Mouse (Mus musculus): ENCODE measurements around the gene Enpep. TPM values are rescaled to one million over a fixed set of nuclear protein-coding genes. Genes with fewer than 3 reads are reported as not detected.

The Enpep gene
- polyA plus RNA-seq, 1 experiment from 2014 or later, result 0.43 TPM

- Histone ChIP-seq H3K9me3 (replicated peaks) (no peaks in the 10 kb centered on the region), H3K27me3 (no peaks in the 10 kb centered on the region), H3K9ac (no peak overlapping the region), H3K36me3 (ENCODE audit: poor library complexity, severe bottlenecking) (no peaks in the 10 kb centered on the region), H3K4me1 (no peaks in the 10 kb centered on the region), H3K27ac (no peak overlapping the region), H3K4me2 (no peak overlapping the region), H3K4me3 (no peak overlapping the region)
- no peak for ATAC-seq
Observed at GRCm38 (mm10) chr3:129341066-129341465, 8.5 kb upstream of the Enpep start.

- no peak overlapping the region for H3K27ac ChIP-seq
- H3K36me3 ChIP-seq (ENCODE audit: poor library complexity, severe bottlenecking), result no peaks in the 10 kb centered on the region
- no peak for ATAC-seq
- H3K4me1 ChIP-seq, result no peaks in the 10 kb centered on the region
- H3K9ac ChIP-seq, result no peak overlapping the region
- no peak overlapping the region for H3K4me3 ChIP-seq
- WGBS, result 46% methylated on average over 14 of the region's 14 CpGs
- H3K27me3 ChIP-seq, result no peaks in the 10 kb centered on the region
- no peaks in the 10 kb centered on the region for H3K9me3 ChIP-seq (replicated peaks)
- H3K4me2 ChIP-seq, result no peak overlapping the region
Observed at GRCm38 (mm10) chr3:129338296-129339091, 6.0 kb upstream of the Enpep start.

- Histone ChIP-seq H3K4me1 (no peaks in the 10 kb centered on the region), H3K36me3 (ENCODE audit: poor library complexity, severe bottlenecking) (no peaks in the 10 kb centered on the region), H3K9me3 (replicated peaks) (no peaks in the 10 kb centered on the region), H3K9ac (no peak overlapping the region), H3K4me3 (no peak overlapping the region), H3K27me3 (no peaks in the 10 kb centered on the region), H3K4me2 (no peak overlapping the region), H3K27ac (no peak overlapping the region)
- 80% methylated on average over 7 of the region's 7 CpGs for WGBS
- no peak for ATAC-seq
Observed at GRCm38 (mm10) chr3:129332142-129332541, 378 bp downstream of the Enpep start.

GRCm38 (mm10) chr3:129331427-129331826, 1.1 kb downstream of the Enpep start:
- H3K9me3 ChIP-seq (replicated peaks), result no peaks in the 10 kb centered on the region
- WGBS, result 95% methylated on average over 6 of the region's 6 CpGs
- H3K4me3 ChIP-seq, result no peak overlapping the region
- H3K4me2 ChIP-seq, result no peak overlapping the region
- H3K27me3 ChIP-seq, result no peaks in the 10 kb centered on the region
- no peak overlapping the region for H3K27ac ChIP-seq
- no peaks in the 10 kb centered on the region for H3K4me1 ChIP-seq
- no peak overlapping the region for H3K9ac ChIP-seq
- ATAC-seq, result no peak
- no peaks in the 10 kb centered on the region for H3K36me3 ChIP-seq (ENCODE audit: poor library complexity, severe bottlenecking)

- Histone ChIP-seq H3K4me2 (no peak overlapping the region), H3K4me3 (no peak overlapping the region), H3K4me1 (no peaks in the 10 kb centered on the region), H3K27ac (no peak overlapping the region), H3K36me3 (ENCODE audit: poor library complexity, severe bottlenecking) (no peaks in the 10 kb centered on the region), H3K27me3 (no peaks in the 10 kb centered on the region), H3K9me3 (replicated peaks) (no peaks in the 10 kb centered on the region), H3K9ac (no peak overlapping the region)
- 91% methylated on average over 4 of the region's 4 CpGs for WGBS
- ATAC-seq, result no peak
Observed at GRCm38 (mm10) chr3:129328056-129328455, 4.5 kb downstream of the Enpep start.

- no peak for ATAC-seq
Observed at GRCm38 (mm10) chr3:129321585-129321984, 10.9 kb downstream of the Enpep start.

GRCm38 (mm10) chr3:129317032-129317729, 15.3 kb downstream of the Enpep start:
- Histone ChIP-seq H3K9ac (no peak overlapping the region), H3K27me3 (no peaks in the 10 kb centered on the region), H3K27ac (no peak overlapping the region), H3K9me3 (replicated peaks) (no peaks in the 10 kb centered on the region), H3K36me3 (ENCODE audit: poor library complexity, severe bottlenecking) (no peaks in the 10 kb centered on the region), H3K4me2 (no peak overlapping the region), H3K4me3 (no peak overlapping the region), H3K4me1 (no peaks in the 10 kb centered on the region)
- ATAC-seq, result no peak
- WGBS, result 76% methylated on average over 17 of the region's 17 CpGs

More at GRCm38 (mm10) chr3:129321585-129321984, 10.9 kb downstream of the Enpep start:
- H3K27ac ChIP-seq, result no peak overlapping the region
- H3K4me2 ChIP-seq, result no peak overlapping the region
- no peaks in the 10 kb centered on the region for H3K27me3 ChIP-seq
- no peaks in the 10 kb centered on the region for H3K4me1 ChIP-seq
- no peak overlapping the region for H3K9ac ChIP-seq
- no peaks in the 10 kb centered on the region for H3K9me3 ChIP-seq (replicated peaks)
- H3K36me3 ChIP-seq (ENCODE audit: poor library complexity, severe bottlenecking), result no peaks in the 10 kb centered on the region
- 73% methylated on average over 6 of the region's 6 CpGs for WGBS
- H3K4me3 ChIP-seq, result no peak overlapping the region

GRCm38 (mm10) chr3:129313671-129314415, 18.7 kb downstream of the Enpep start:
- no peaks in the 10 kb centered on the region for H3K27me3 ChIP-seq
- ATAC-seq, result no peak
- no peak overlapping the region for H3K4me2 ChIP-seq
- H3K4me3 ChIP-seq, result no peak overlapping the region
- H3K27ac ChIP-seq, result no peak overlapping the region
- 89% methylated on average over 7 of the region's 7 CpGs for WGBS
- H3K9me3 ChIP-seq (replicated peaks), result no peaks in the 10 kb centered on the region
- H3K9ac ChIP-seq, result no peak overlapping the region
- H3K4me1 ChIP-seq, result no peaks in the 10 kb centered on the region
- no peaks in the 10 kb centered on the region for H3K36me3 ChIP-seq (ENCODE audit: poor library complexity, severe bottlenecking)

GRCm38 (mm10) chr3:129313221-129313620, 19.3 kb downstream of the Enpep start:
- no peak overlapping the region for H3K4me2 ChIP-seq
- ATAC-seq, result no peak
- H3K36me3 ChIP-seq (ENCODE audit: poor library complexity, severe bottlenecking), result no peaks in the 10 kb centered on the region
- H3K9ac ChIP-seq, result no peak overlapping the region
- no peaks in the 10 kb centered on the region for H3K27me3 ChIP-seq
- 82% methylated on average over 2 of the region's 2 CpGs for WGBS
- no peak overlapping the region for H3K27ac ChIP-seq
- no peaks in the 10 kb centered on the region for H3K9me3 ChIP-seq (replicated peaks)
- no peak overlapping the region for H3K4me3 ChIP-seq
- no peaks in the 10 kb centered on the region for H3K4me1 ChIP-seq

GRCm38 (mm10) chr3:129312511-129312910, 20.0 kb downstream of the Enpep start:
- no peak overlapping the region for H3K27ac ChIP-seq
- H3K27me3 ChIP-seq, result no peaks in the 10 kb centered on the region
- no peak overlapping the region for H3K9ac ChIP-seq
- H3K9me3 ChIP-seq (replicated peaks), result no peaks in the 10 kb centered on the region
- no peak overlapping the region for H3K4me3 ChIP-seq
- no peaks in the 10 kb centered on the region for H3K36me3 ChIP-seq (ENCODE audit: poor library complexity, severe bottlenecking)
- 98% methylated on average over 8 of the region's 8 CpGs for WGBS
- no peak for ATAC-seq
- no peaks in the 10 kb centered on the region for H3K4me1 ChIP-seq
- no peak overlapping the region for H3K4me2 ChIP-seq

GRCm38 (mm10) chr3:129311951-129312350, 20.6 kb downstream of the Enpep start:
- WGBS, result 78% methylated on average over 8 of the region's 8 CpGs
- H3K9me3 ChIP-seq (replicated peaks), result no peaks in the 10 kb centered on the region
- no peak overlapping the region for H3K4me3 ChIP-seq
- no peak for ATAC-seq
- H3K27me3 ChIP-seq, result no peaks in the 10 kb centered on the region
- H3K36me3 ChIP-seq (ENCODE audit: poor library complexity, severe bottlenecking), result no peaks in the 10 kb centered on the region
- no peaks in the 10 kb centered on the region for H3K4me1 ChIP-seq
- H3K27ac ChIP-seq, result no peak overlapping the region
- H3K9ac ChIP-seq, result no peak overlapping the region
- H3K4me2 ChIP-seq, result no peak overlapping the region

- WGBS, result 53% methylated on average over 5 of the region's 5 CpGs
- Histone ChIP-seq H3K27ac (no peak overlapping the region), H3K9me3 (replicated peaks) (no peaks in the 10 kb centered on the region), H3K4me2 (no peak overlapping the region), H3K4me1 (no peaks in the 10 kb centered on the region), H3K4me3 (no peak overlapping the region), H3K36me3 (ENCODE audit: poor library complexity, severe bottlenecking) (no peaks in the 10 kb centered on the region), H3K27me3 (no peaks in the 10 kb centered on the region), H3K9ac (no peak overlapping the region)
- no peak for ATAC-seq
Observed at GRCm38 (mm10) chr3:129309926-129310325, 22.6 kb downstream of the Enpep start.

Data from forebrain, embryonic 13.5 days (tissue).